Mouse (Mus musculus) ES-Bruce4 (cell line): ENCODE results near the gene Aspscr1.

ENCODE experiments used
- CTCF ChIP-seq: IDR thresholded peaks from one replicate; pipeline ENCODE4 v1.8.1; 2011; ENCODE audit warnings: low read depth, low read length
- POLR2A ChIP-seq: IDR thresholded peaks from one replicate; pipeline ENCODE4 v1.8.1; 2011; ENCODE audit warnings: low read length; ENCODE audit not compliant: insufficient read depth

DNA sequence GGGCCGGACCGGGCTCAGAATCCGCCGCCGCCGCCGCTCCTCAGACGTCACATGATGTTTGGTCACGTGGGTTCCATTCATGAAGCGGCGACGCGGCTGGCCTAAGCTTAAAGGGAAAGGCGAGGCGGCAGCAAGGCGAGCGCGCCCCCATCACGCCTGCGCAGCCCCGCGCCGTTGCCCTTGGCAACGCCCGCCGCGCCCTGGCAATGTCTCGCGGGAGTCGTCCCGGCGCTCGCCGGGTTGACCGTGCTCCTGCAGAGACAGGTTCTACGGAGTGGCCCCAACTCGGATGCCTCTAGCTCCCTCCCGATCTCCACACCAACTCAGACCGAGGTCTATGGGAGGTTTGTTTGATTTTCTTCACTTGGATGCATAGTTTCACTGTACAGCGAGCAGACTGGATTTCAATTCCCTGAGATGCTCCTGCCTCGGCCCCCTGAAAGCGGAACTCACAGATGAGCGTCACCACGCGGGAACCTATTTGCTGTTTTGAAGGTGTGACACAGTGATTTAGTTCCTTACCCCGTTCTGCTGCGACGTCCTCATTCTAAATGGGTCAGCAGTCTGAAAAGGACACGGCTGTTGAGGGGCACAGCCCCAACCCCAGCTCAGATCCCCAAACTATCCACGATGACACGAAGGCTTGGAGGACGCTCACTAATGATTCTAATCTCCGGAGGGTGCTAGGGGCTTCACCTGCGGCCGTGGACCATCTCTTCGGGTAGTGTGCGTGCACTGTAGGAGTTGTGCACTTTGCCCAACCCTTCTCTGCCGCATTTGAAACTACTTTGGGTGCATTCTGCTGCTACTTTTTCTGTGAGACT is 39.0 kb upstream of the Aspscr1 start, which contains the start of gene Mafg:
- TF ChIP-seq POLR2A (peak; percentile 36), CTCF (no peak)
